Mouse (Mus musculus): ENCODE data around the gene Msrb2.

GRCm38 (mm10) chr2:19362880-19363279 is 8.4 kb upstream of the Msrb2 start:
- no peak for TF ChIP-seq EP300 (IDR thresholded peaks at IDR 0.05; ENCODE audit: low read depth)
- TF ChIP-seq CTCF (IDR thresholded peaks at IDR 0.05; ENCODE audit: low read depth): no peak

Data from liver, postnatal 0 days (tissue).